Mouse (Mus musculus) brown adipose tissue, adult 24 weeks (tissue): ENCODE data around the gene Kbtbd6. TPM values are rescaled to one million over a fixed set of nuclear protein-coding genes. Genes with fewer than 3 reads are reported as not detected.

ENCODE experiments used
- H3K27ac ChIP-seq: fragments of 200-500 bp; replicated peaks from 2 replicates; pipeline ENCODE4 v1.5.1; 2012; ENCODE audit warnings: low read depth, mild to moderate bottlenecking, low read length
- H3K4me1 ChIP-seq: fragments of 200-500 bp; 2 replicates; pipeline ENCODE4 v1.6.1; 2012; ENCODE audit warnings: low read length, mixed read lengths; ENCODE audit not compliant: control insufficient read depth, insufficient read depth, insufficient read length
- H3K4me3 ChIP-seq: fragments of 200-500 bp; 2 replicates; pipeline ENCODE4 v1.5.1; 2012; ENCODE audit warnings: low read depth, mild to moderate bottlenecking, low read length, moderate library complexity; ENCODE audit not compliant: insufficient read depth
- polyA plus RNA-seq: library from polyadenylated mRNA; stranded (reverse); fragments of >200 nt; gene quantifications from 2 replicates; pipeline ENCODE4 v1.2.4, GENCODE M21; 2012; ENCODE audit not compliant: missing spikeins, insufficient read depth, insufficient read length

The Kbtbd6 gene
- polyA plus RNA-seq, 1 experiment: not detected

GRCm38 (mm10) chr14:79460401-79460800 lies 8.8 kb downstream of the Kbtbd6 start:
- Histone ChIP-seq H3K4me1 (no peaks in the 10 kb centered on the region; the same call in 1 of the 2 replicates), H3K4me3 (no peak overlapping the region), H3K27ac (no peak overlapping the region)

GRCm38 (mm10) chr14:79460988-79461387 lies 9.4 kb downstream of the Kbtbd6 start:
- Histone ChIP-seq H3K4me1 (no peaks in the 10 kb centered on the region; the same call in 1 of the 2 replicates), H3K27ac (no peak overlapping the region), H3K4me3 (no peak overlapping the region)

- Histone ChIP-seq H3K27ac (no peak overlapping the region), H3K4me1 (no peaks in the 10 kb centered on the region; the same call in 1 of the 2 replicates), H3K4me3 (no peak overlapping the region)
These were observed 14.0 kb downstream of the Kbtbd6 start for GRCm38 (mm10) chr14:79465623-79466022.

- no peak overlapping the region for H3K27ac ChIP-seq
- H3K4me3 ChIP-seq: no peak overlapping the region
- no peaks in the 10 kb centered on the region for H3K4me1 ChIP-seq
These were observed 16.0 kb downstream of the Kbtbd6 start for GRCm38 (mm10) chr14:79467621-79468020.

GRCm38 (mm10) chr14:79473384-79473783 lies 21.7 kb downstream of the Kbtbd6 start:
- Histone ChIP-seq H3K4me3 (no peak overlapping the region), H3K27ac (no peak overlapping the region), H3K4me1 (no peaks in the 10 kb centered on the region)

- peak within 1 kb of the TSS; percentile 96 for H3K27ac ChIP-seq
- H3K4me3 ChIP-seq: peak within 1 kb of the TSS; percentile 96
- peaks cover 20% of the 10 kb centered on the region for H3K4me1 ChIP-seq
These were observed 29.1 kb downstream of the Kbtbd6 start, which contains the start of gene Elf1 for GRCm38 (mm10) chr14:79480624-79481338. Elf1 (plus strand) TSS chr14:79481194.

- peak within 1 kb of the TSS; percentile 96 for H3K4me3 ChIP-seq
- peak within 1 kb of the TSS; percentile 96 for H3K27ac ChIP-seq
- H3K4me1 ChIP-seq: peaks cover 24% of the 10 kb centered on the region
These were observed 29.9 kb downstream of the Kbtbd6 start, which contains the start of gene Wbp4 for GRCm38 (mm10) chr14:79481339-79482151. Wbp4 (minus strand) TSS chr14:79481520.

GRCm38 (mm10) chr14:79482251-79482661 lies 30.6 kb downstream of the Kbtbd6 start:
- peak overlapping the region; percentile 96 for H3K4me3 ChIP-seq
- H3K4me1 ChIP-seq: peaks cover 29% of the 10 kb centered on the region
- peak overlapping the region; percentile 96 for H3K27ac ChIP-seq

GRCm38 (mm10) chr14:79482747-79483355 lies 31.2 kb downstream of the Kbtbd6 start:
- Histone ChIP-seq H3K4me3 (peak overlapping the region; percentile 96), H3K4me1 (peaks cover 31% of the 10 kb centered on the region), H3K27ac (peak overlapping the region; percentile 96)

- Histone ChIP-seq H3K4me3 (peak overlapping the region; percentile 96), H3K27ac (peak overlapping the region; percentile 96)
These were observed 32.0 kb downstream of the Kbtbd6 start for GRCm38 (mm10) chr14:79483611-79484120.

GRCm38 (mm10) chr14:79486617-79486992 lies 35.0 kb downstream of the Kbtbd6 start:
- H3K4me1 ChIP-seq: peaks cover 37% of the 10 kb centered on the region
- peak overlapping the region; percentile 72 for H3K4me3 ChIP-seq
- peak overlapping the region; percentile 32 for H3K27ac ChIP-seq

More at GRCm38 (mm10) chr14:79483611-79484120, 32.0 kb downstream of the Kbtbd6 start:
- H3K4me1 ChIP-seq: peaks cover 34% of the 10 kb centered on the region

GRCm38 (mm10) chr14:79486993-79487731 lies 35.5 kb downstream of the Kbtbd6 start:
- H3K4me1 ChIP-seq: peaks cover 37% of the 10 kb centered on the region
- H3K27ac ChIP-seq: peak overlapping the region; percentile 45
- peak overlapping the region; percentile 72 for H3K4me3 ChIP-seq

GRCm38 (mm10) chr14:79488531-79488930 lies 36.9 kb downstream of the Kbtbd6 start:
- Histone ChIP-seq H3K4me1 (peaks cover 28% of the 10 kb centered on the region), H3K27ac (peak overlapping the region; percentile 23; the same call in 1 of the 2 replicates), H3K4me3 (no peak overlapping the region)

GRCm38 (mm10) chr14:79489150-79489549 lies 37.5 kb downstream of the Kbtbd6 start:
- no peak overlapping the region for H3K4me3 ChIP-seq
- peaks cover 28% of the 10 kb centered on the region for H3K4me1 ChIP-seq
- peak overlapping the region; percentile 3 for H3K27ac ChIP-seq
